Mouse (Mus musculus): ENCODE data around the gene Chst3.

- TF ChIP-seq EP300 (IDR thresholded peaks at IDR 0.05; ENCODE audit: low read depth) (no peak), CTCF (IDR thresholded peaks at IDR 0.05; ENCODE audit: low read depth) (peak; percentile 95)
Measured at GRCm38 (mm10) chr10:60148087-60148486, 71.0 kb downstream of the Chst3 start.

Data from heart, postnatal 0 days (tissue).